Mouse (Mus musculus): ENCODE measurements at regions not wholly inside any gene's neighbourhood (a gene's known extent, or its start where the extent isn't known, plus 50 kb on each side); places are given as distances from the start of the nearest gene placed in this dataset.

- 75% methylated on average over 8 of the region's 8 CpGs for WGBS
- DNase-seq = no peak
- H3K4me3 ChIP-seq (replicated peaks; ENCODE audit: extremely low read depth, low read depth, low read length) = no peak overlapping the region
- TF ChIP-seq POLR2A (IDR thresholded peaks at IDR 0.05; ENCODE audit: borderline replicate concordance, extremely low read depth, low read depth, low read length) = no peak
- no peak for TF ChIP-seq CTCF (IDR thresholded peaks at IDR 0.05; ENCODE audit: insufficient read depth, low read length)
- H3K4me1 ChIP-seq (ENCODE audit: control insufficient read depth, insufficient read depth, low read length) = no peaks in the 10 kb centered on the region; the same call in 1 of the 2 replicates
Measured at GRCm38 (mm10) chr3:143790905-143791304, 414.1 kb downstream of the Lmo4 start.

GRCm38 (mm10) chr3:143789932-143790570, 415.0 kb downstream of the Lmo4 start:
- Histone ChIP-seq H3K4me1 (ENCODE audit: control insufficient read depth, insufficient read depth, low read length) (no peaks in the 10 kb centered on the region; the same call in 1 of the 2 replicates), H3K4me3 (replicated peaks; ENCODE audit: extremely low read depth, low read depth, low read length) (no peak overlapping the region)
- TF ChIP-seq CTCF (IDR thresholded peaks at IDR 0.05; ENCODE audit: insufficient read depth, low read length) = no peak
- no peak for TF ChIP-seq POLR2A (IDR thresholded peaks at IDR 0.05; ENCODE audit: borderline replicate concordance, extremely low read depth, low read depth, low read length)
- 42% methylated on average over 8 of the region's 8 CpGs for WGBS
- DNase-seq = no peak

DNA sequence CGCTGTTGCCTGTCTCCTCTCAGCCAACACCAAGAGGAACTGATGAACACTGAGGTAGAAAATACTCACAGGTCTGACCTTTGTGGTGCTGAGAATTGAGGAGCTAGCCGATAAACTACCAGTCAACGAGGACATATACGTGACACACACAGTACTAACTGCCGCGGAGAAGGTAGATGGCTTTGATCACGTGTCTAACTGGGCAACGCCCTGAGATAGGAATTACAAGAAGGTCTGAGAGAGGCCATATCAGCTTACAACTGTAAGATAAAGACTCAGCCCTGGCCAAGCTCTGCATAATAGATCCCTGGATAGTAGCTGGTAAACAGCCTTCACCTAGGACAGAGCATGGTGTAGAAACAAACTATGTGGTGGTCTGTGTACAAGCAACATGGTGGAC, 418.1 kb downstream of the Lmo4 start:
- Histone ChIP-seq H3K4me1 (ENCODE audit: control insufficient read depth, insufficient read depth, low read length) (no peaks in the 10 kb centered on the region; the same call in 1 of the 2 replicates), H3K4me3 (replicated peaks; ENCODE audit: extremely low read depth, low read depth, low read length) (no peak overlapping the region)
- TF ChIP-seq POLR2A (IDR thresholded peaks at IDR 0.05; ENCODE audit: borderline replicate concordance, extremely low read depth, low read depth, low read length) (no peak), CTCF (IDR thresholded peaks at IDR 0.05; ENCODE audit: insufficient read depth, low read length) (no peak)
- WGBS = 88% methylated on average over 8 of the region's 8 CpGs
- DNase-seq = no peak

GRCm38 (mm10) chr3:143784353-143784791, 420.6 kb downstream of the Lmo4 start:
- DNase-seq = no peak
- H3K4me3 ChIP-seq (replicated peaks; ENCODE audit: extremely low read depth, low read depth, low read length) = no peak overlapping the region
- H3K4me1 ChIP-seq (ENCODE audit: control insufficient read depth, insufficient read depth, low read length) = no peaks in the 10 kb centered on the region
- 35% methylated on average over 3 of the region's 3 CpGs for WGBS
- TF ChIP-seq POLR2A (IDR thresholded peaks at IDR 0.05; ENCODE audit: borderline replicate concordance, extremely low read depth, low read depth, low read length) = no peak
- TF ChIP-seq CTCF (IDR thresholded peaks at IDR 0.05; ENCODE audit: insufficient read depth, low read length) = no peak

DNA sequence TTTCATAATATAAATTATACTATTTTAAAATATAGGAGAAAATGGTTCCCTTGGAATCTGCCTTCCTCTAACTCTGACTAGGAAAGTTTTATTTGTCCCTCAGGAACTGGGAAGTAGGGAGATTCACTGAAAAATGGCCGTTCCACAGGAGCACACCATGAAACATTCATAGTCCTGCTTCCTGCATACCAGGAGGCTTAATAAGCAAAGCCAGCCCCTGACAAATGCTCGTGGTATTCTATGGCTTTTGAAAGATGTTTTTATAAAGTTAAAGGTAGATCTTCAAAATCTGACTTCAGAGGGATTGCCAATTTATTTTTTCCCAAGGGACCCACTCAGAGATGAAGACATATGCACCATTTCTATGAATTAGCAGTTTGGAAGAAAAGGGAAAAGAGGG, 426.9 kb downstream of the Lmo4 start:
- Histone ChIP-seq H3K4me1 (ENCODE audit: control insufficient read depth, insufficient read depth, low read length) (no peaks in the 10 kb centered on the region), H3K4me3 (replicated peaks; ENCODE audit: extremely low read depth, low read depth, low read length) (no peak overlapping the region)
- 67% methylated on average over 2 of the region's 2 CpGs for WGBS
- TF ChIP-seq POLR2A (IDR thresholded peaks at IDR 0.05; ENCODE audit: borderline replicate concordance, extremely low read depth, low read depth, low read length) (no peak), CTCF (IDR thresholded peaks at IDR 0.05; ENCODE audit: insufficient read depth, low read length) (no peak)
- no peak for DNase-seq

- no peak for TF ChIP-seq POLR2A (IDR thresholded peaks at IDR 0.05; ENCODE audit: borderline replicate concordance, extremely low read depth, low read depth, low read length)
- TF ChIP-seq CTCF (IDR thresholded peaks at IDR 0.05; ENCODE audit: insufficient read depth, low read length) = no peak
- Histone ChIP-seq H3K4me3 (replicated peaks; ENCODE audit: extremely low read depth, low read depth, low read length) (no peak overlapping the region), H3K4me1 (ENCODE audit: control insufficient read depth, insufficient read depth, low read length) (no peaks in the 10 kb centered on the region)
- 81% methylated on average over 1 of the region's 1 CpGs for WGBS
- DNase-seq = no peak
Measured at GRCm38 (mm10) chr3:143759337-143759736, 445.7 kb downstream of the Lmo4 start.

DNA sequence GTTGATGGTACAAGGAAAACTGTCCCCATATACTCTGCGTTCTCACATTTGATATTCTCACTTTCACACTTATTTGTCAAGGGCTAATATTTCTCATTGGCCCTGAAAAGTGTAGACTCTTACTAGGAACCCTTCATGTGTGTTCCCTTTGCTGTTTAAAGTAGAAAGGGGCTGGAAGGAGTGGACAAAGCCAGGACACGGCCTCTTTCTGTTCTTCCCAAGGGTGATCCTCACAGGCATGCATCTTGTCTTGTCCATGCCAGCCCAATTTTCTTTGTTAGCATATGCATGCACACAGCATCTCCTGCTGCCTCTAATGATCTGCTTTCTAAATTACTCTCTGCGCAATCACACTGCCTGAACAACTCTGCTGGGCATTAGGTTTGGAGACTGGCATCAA, 451.8 kb downstream of the Lmo4 start:
- no peaks in the 10 kb centered on the region for H3K4me1 ChIP-seq (ENCODE audit: control insufficient read depth, insufficient read depth, low read length)
- no peak for TF ChIP-seq POLR2A (IDR thresholded peaks at IDR 0.05; ENCODE audit: borderline replicate concordance, extremely low read depth, low read depth, low read length)
- TF ChIP-seq CTCF (IDR thresholded peaks at IDR 0.05; ENCODE audit: insufficient read depth, low read length) = no peak
- no peak for DNase-seq
- no peak overlapping the region for H3K4me3 ChIP-seq (replicated peaks; ENCODE audit: extremely low read depth, low read depth, low read length)
- 86% methylated on average over 3 of the region's 3 CpGs for WGBS

DNA sequence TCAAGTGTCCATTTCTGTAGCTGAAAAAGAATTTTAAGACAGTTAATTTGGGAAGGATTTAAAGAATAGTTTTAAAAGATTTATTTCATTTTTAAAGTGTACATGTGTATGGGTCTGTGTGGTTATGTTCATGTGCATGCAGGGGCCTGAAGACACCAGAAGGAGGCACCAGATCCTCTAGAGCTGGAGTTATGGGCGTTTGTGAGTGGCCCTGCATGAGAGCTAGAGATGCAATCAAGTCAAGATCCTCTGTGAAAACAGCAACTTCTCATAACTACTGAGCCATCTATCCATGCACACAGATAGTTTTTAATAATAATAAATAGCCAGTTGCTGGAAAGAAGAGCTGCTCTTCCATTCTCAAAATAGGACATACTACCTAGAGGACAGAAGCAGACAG, 452.4 kb downstream of the Lmo4 start:
- H3K4me1 ChIP-seq (ENCODE audit: control insufficient read depth, insufficient read depth, low read length) = no peaks in the 10 kb centered on the region
- 68% methylated on average over 1 of the region's 1 CpGs for WGBS

GRCm38 (mm10) chr3:143750128-143750527, 454.9 kb downstream of the Lmo4 start:
- 84% methylated on average over 4 of the region's 4 CpGs for whole genome bisulfite sequencing
- no peak for TF ChIP-seq POLR2A (IDR thresholded peaks at IDR 0.05; ENCODE audit: borderline replicate concordance, extremely low read depth, low read depth, low read length)
- no peak for TF ChIP-seq CTCF (IDR thresholded peaks at IDR 0.05; ENCODE audit: insufficient read depth, low read length)
- Histone ChIP-seq H3K4me3 (replicated peaks; ENCODE audit: extremely low read depth, low read depth, low read length) (no peak overlapping the region), H3K4me1 (ENCODE audit: control insufficient read depth, insufficient read depth, low read length) (no peaks in the 10 kb centered on the region)
- DNase-seq = no peak

More for the DNA sequence above, 452.4 kb downstream of the Lmo4 start:
- DNase-seq = no peak
- no peak overlapping the region for H3K4me3 ChIP-seq (replicated peaks; ENCODE audit: extremely low read depth, low read depth, low read length)
- no peak for TF ChIP-seq POLR2A (IDR thresholded peaks at IDR 0.05; ENCODE audit: borderline replicate concordance, extremely low read depth, low read depth, low read length)
- no peak for TF ChIP-seq CTCF (IDR thresholded peaks at IDR 0.05; ENCODE audit: insufficient read depth, low read length)

GRCm38 (mm10) chr3:143743649-143744048, 461.4 kb downstream of the Lmo4 start:
- DNase-seq = peak; percentile 4
- no peaks in the 10 kb centered on the region for H3K4me1 ChIP-seq (ENCODE audit: control insufficient read depth, insufficient read depth, low read length)
- TF ChIP-seq CTCF (IDR thresholded peaks at IDR 0.05; ENCODE audit: insufficient read depth, low read length) (no peak), POLR2A (IDR thresholded peaks at IDR 0.05; ENCODE audit: borderline replicate concordance, extremely low read depth, low read depth, low read length) (no peak)
- 53% methylated on average over 7 of the region's 7 CpGs for WGBS
- H3K4me3 ChIP-seq (replicated peaks; ENCODE audit: extremely low read depth, low read depth, low read length) = no peak overlapping the region
